Mouse (Mus musculus): ENCODE data around the gene Olfr370.

The Olfr370 gene

DNA sequence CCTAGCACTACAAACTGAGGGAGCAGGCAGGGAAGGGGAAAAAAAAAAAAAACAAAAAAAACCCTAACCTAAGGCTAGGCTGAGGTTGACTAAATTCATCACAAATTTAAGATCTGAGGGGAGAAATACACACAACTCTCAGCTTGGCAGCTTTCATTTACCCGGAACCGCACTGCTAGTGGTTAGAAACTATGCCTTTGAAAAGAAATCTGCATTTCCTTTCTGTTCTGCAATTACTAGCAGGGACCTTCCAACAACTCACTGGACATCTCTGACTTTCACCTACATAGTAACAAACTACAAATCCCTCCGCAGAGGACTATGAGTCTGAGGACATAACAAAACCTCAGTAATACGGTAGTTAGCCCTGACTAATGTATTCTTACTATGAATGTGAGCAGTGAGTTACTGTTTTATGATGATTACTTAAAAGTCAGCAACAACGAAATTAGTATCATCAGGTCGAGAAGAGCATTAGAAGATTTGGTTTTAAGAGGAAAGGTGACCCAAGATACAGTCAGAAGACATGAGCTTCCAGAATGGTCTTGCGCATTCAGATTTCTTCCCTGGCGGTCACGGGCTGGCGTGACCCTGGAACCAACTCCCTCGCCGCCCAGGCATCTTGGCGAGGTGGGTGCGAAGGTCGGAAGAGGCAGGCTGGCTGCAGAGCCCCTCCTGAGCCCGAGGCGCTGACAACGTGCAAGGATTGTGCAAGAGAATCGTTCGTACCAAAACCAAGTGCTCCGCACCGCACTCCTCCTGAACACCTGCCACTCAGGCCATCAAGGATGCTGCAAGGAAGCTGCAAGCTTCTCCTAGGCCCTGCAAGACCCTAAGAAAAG lies 58.0 kb downstream of the Olfr370 start:
- in situ Hi-C loops (cut with MboI; ENCODE audit: low pct_unique_long_range_greater_than_20kb in 1 of 2, low sequenced_read_pairs in 2 of 2, unreplicated experiment in 1 of 2) = no loop called here

DNA sequence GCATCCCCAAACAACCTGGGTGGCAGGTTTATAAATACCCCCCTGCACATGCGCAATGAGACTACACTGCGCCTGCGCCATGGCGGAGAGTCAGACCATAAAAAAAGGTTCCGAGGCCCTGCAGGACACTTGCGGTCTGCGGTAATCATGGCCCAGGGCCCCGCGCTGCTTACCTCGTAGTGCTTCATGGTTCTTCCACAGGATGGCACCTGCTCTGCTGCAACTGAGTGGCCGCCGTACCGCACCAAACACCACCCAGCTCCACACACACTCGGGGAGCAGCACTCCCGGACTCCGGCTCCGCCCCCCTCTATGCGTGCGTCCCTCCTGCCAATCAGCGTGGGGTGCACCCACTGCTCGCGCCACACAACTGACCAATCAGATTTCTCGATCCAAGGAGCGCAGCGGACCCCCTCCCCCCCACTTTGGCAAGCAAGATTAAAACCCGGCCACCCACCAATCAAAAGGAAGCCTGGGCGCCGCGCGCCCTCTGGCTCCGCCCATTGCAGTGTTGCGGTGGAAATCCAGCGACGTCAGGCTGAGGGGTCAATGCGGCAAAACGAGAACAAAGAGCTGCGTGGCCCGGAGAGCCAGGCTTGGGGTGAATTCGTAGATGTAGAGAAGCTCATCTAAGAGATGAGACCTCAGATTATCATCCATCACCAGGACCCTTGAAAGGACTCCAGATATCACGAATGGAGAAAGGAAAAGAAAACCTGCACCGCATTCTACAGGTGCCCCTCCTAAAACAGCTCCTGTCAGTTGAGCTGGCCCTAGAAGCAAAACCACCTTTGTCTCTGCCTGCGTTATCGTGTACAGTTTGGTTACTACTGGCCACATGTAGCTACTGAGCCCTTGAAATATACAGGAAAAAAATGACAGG lies 58.8 kb downstream of the Olfr370 start:
- in situ Hi-C loops (cut with MboI; ENCODE audit: low pct_unique_long_range_greater_than_20kb in 1 of 2, low sequenced_read_pairs in 2 of 2, unreplicated experiment in 1 of 2) = no loop called here
